Mouse (Mus musculus) liver, embryonic 11.5 days (tissue): ENCODE measurements around the gene B4galt1. TPM values are rescaled to one million over a fixed set of nuclear protein-coding genes. Genes with fewer than 3 reads are reported as not detected.
A peak's percentile ranks its signal among the peaks of the same experiment; 100 is the strongest.

Experiments
- ATAC-seq: fragments of 200-750 bp; cut with Nextera tagmentation; replicated peaks from 2 replicates; pipeline ENCODE4 v1.8.0; 2017; ENCODE audit warnings: moderate number of reproducible peaks, mild to moderate bottlenecking, moderate TSS enrichment, moderate library complexity; ENCODE audit not compliant: low FRiP score
- DNase-seq: peaks from one replicate; pipeline ENCODE4 v3.0.0-alpha.2; 2017; ENCODE audit warnings: low spot score
- H3K27ac ChIP-seq: fragments of 300-500 bp; sonication (generic); 2 replicates; pipeline ENCODE4 v1.5.1; 2014; ENCODE audit warnings: mild to moderate bottlenecking, low read depth, low read length, control low read depth
- H3K27me3 ChIP-seq: fragments of 300-500 bp; sonication (generic); replicated peaks from 2 replicates; pipeline ENCODE4 v1.6.1; 2014; ENCODE audit warnings: low read length, mixed read lengths; ENCODE audit not compliant: control insufficient read depth, insufficient read depth
- H3K36me3 ChIP-seq: fragments of 300-500 bp; sonication (generic); 2 replicates; pipeline ENCODE4 v1.6.1; 2014; ENCODE audit warnings: mild to moderate bottlenecking, low read length, moderate library complexity, mixed read lengths; ENCODE audit not compliant: control insufficient read depth, insufficient read depth
- H3K4me1 ChIP-seq: fragments of 300-500 bp; sonication (generic); replicated peaks from 2 replicates; pipeline ENCODE4 v1.6.1; 2014; ENCODE audit warnings: low read length, mixed read lengths; ENCODE audit not compliant: control insufficient read depth, insufficient read depth
- H3K4me2 ChIP-seq: fragments of 300-500 bp; sonication (generic); 2 replicates; pipeline ENCODE4 v1.6.1; 2014; ENCODE audit warnings: mild to moderate bottlenecking, control low read depth, moderate library complexity
- H3K4me3 ChIP-seq: fragments of 300-500 bp; sonication (generic); 2 replicates; pipeline ENCODE4 v1.5.1; 2014; ENCODE audit warnings: low read depth, low read length, control low read depth
- H3K9ac ChIP-seq: fragments of 300-500 bp; sonication (generic); 2 replicates; pipeline ENCODE4 v1.6.1; 2014; ENCODE audit warnings: low read depth, low read length, control low read depth
- H3K9me3 ChIP-seq: fragments of 300-500 bp; sonication (generic); 2 replicates; pipeline ENCODE4 v1.6.1; 2016; ENCODE audit warnings: low read length, inconsistent platforms, mixed read lengths; ENCODE audit not compliant: control insufficient read depth
- WGBS: fragments of 180-500 bp; shearing (Covaris S2); extraction: QIAGEN DNeasy Blood & Tissue Kit; methylation state at CpG from one replicate; pipeline ENCODE4 v1.1.7; 2014; 5-methylcytosine and 5-hydroxymethylcytosine counted together
- polyA plus RNA-seq: library from polyadenylated mRNA; unstranded; fragments of >200 nt; fragmentation: Nextera tagmentation; extraction: Ambion mirVana; gene quantifications from 2 replicates; pipeline ENCODE4 v1.2.1, GENCODE M21; 2014

Gene B4galt1
- polyA plus RNA-seq, 1 experiment from 2014 or later = 49.0 TPM

GRCm38 (mm10) chr4:40864361-40864760, 10.6 kb upstream of the B4galt1 start:
- H3K36me3 ChIP-seq = no peaks in the 10 kb centered on the region
- no peak overlapping the region for H3K27ac ChIP-seq
- no peaks in the 10 kb centered on the region for H3K9me3 ChIP-seq
- no peak overlapping the region for H3K4me2 ChIP-seq
- H3K9ac ChIP-seq = no peak overlapping the region
- WGBS = 93% methylated on average over 12 of the region's 12 CpGs
- H3K27me3 ChIP-seq = no peaks in the 10 kb centered on the region
- ATAC-seq (no peak), DNase-seq (no peak)
- H3K4me3 ChIP-seq = no peak overlapping the region
- peaks cover 7% of the 10 kb centered on the region for H3K4me1 ChIP-seq

GRCm38 (mm10) chr4:40863340-40863739, 9.5 kb upstream of the B4galt1 start:
- Histone ChIP-seq H3K27ac (no peak overlapping the region), H3K36me3 (no peaks in the 10 kb centered on the region), H3K27me3 (no peaks in the 10 kb centered on the region), H3K4me3 (no peak overlapping the region), H3K4me1 (peaks cover 7% of the 10 kb centered on the region), H3K9ac (no peak overlapping the region), H3K4me2 (peak overlapping the region; percentile 20), H3K9me3 (no peaks in the 10 kb centered on the region)
- ATAC-seq = peak; percentile 77
- DNase-seq = no peak
- 41% methylated on average over 3 of the region's 3 CpGs for WGBS

- H3K4me2 ChIP-seq = no peak overlapping the region
- no peak overlapping the region; the same call in 1 of the 2 replicates for H3K27ac ChIP-seq
- H3K4me3 ChIP-seq = no peak overlapping the region
- peaks cover 7% of the 10 kb centered on the region for H3K4me1 ChIP-seq
- no peaks in the 10 kb centered on the region for H3K9me3 ChIP-seq
- no peaks in the 10 kb centered on the region for H3K36me3 ChIP-seq
- WGBS = 76% methylated on average over 3 of the region's 3 CpGs
- DNase-seq (no peak), ATAC-seq (no peak)
- no peak overlapping the region for H3K9ac ChIP-seq
- no peaks in the 10 kb centered on the region for H3K27me3 ChIP-seq
Observed at GRCm38 (mm10) chr4:40861131-40861530, 7.3 kb upstream of the B4galt1 start.

- ATAC-seq = no peak
- H3K4me3 ChIP-seq = no peak overlapping the region
- DNase-seq = no peak
- H3K4me1 ChIP-seq = peaks cover 10% of the 10 kb centered on the region
- whole genome bisulfite sequencing = 73% methylated on average over 8 of the region's 8 CpGs
- H3K9ac ChIP-seq = no peak overlapping the region
- H3K4me2 ChIP-seq = no peak overlapping the region
- no peak overlapping the region for H3K27ac ChIP-seq
- no peaks in the 10 kb centered on the region for H3K27me3 ChIP-seq
- H3K36me3 ChIP-seq = no peaks in the 10 kb centered on the region
- no peaks in the 10 kb centered on the region for H3K9me3 ChIP-seq
Observed at GRCm38 (mm10) chr4:40857824-40858346, 4.1 kb upstream of the B4galt1 start.

- Histone ChIP-seq H3K9me3 (no peaks in the 10 kb centered on the region), H3K9ac (no peak overlapping the region), H3K27me3 (no peaks in the 10 kb centered on the region), H3K4me1 (peaks cover 17% of the 10 kb centered on the region), H3K27ac (no peak overlapping the region), H3K4me3 (no peak overlapping the region), H3K36me3 (no peaks in the 10 kb centered on the region), H3K4me2 (no peak overlapping the region)
- no peak for ATAC-seq
- 66% methylated on average over 6 of the region's 6 CpGs for WGBS
- DNase-seq = no peak
Observed at GRCm38 (mm10) chr4:40856571-40856970, 2.8 kb upstream of the B4galt1 start.

GRCm38 (mm10) chr4:40854387-40854933, 655 bp upstream of the B4galt1 start:
- Histone ChIP-seq H3K27me3 (no peaks in the 10 kb centered on the region), H3K4me3 (peak overlapping the region; percentile 75), H3K4me2 (peak overlapping the region; percentile 94), H3K36me3 (no peaks in the 10 kb centered on the region), H3K9ac (peak overlapping the region; percentile 77), H3K9me3 (no peaks in the 10 kb centered on the region), H3K4me1 (peaks cover 37% of the 10 kb centered on the region), H3K27ac (peak overlapping the region; percentile 69; the same call in 1 of the 2 replicates)
- no peak for ATAC-seq
- 17% methylated on average over 18 of the region's 18 CpGs for WGBS
- no peak for DNase-seq

GRCm38 (mm10) chr4:40852861-40853564, 792 bp downstream of the B4galt1 start:
- Histone ChIP-seq H3K9ac (peak overlapping the region; percentile 89), H3K36me3 (no peaks in the 10 kb centered on the region), H3K4me1 (peaks cover 49% of the 10 kb centered on the region), H3K27ac (peak overlapping the region; percentile 93), H3K4me2 (peak overlapping the region; percentile 95), H3K27me3 (no peaks in the 10 kb centered on the region), H3K4me3 (peak overlapping the region; percentile 75), H3K9me3 (no peaks in the 10 kb centered on the region)
- ATAC-seq = no peak
- 0% methylated on average over 20 of the region's 20 CpGs for WGBS
- DNase-seq = no peak

GRCm38 (mm10) chr4:40852249-40852781, 1.5 kb downstream of the B4galt1 start:
- Histone ChIP-seq H3K27ac (peak overlapping the region; percentile 93), H3K9ac (peak overlapping the region; percentile 89), H3K4me1 (peaks cover 56% of the 10 kb centered on the region), H3K36me3 (no peaks in the 10 kb centered on the region; the same call in 1 of the 2 replicates), H3K9me3 (no peaks in the 10 kb centered on the region), H3K4me2 (peak overlapping the region; percentile 95), H3K4me3 (peak overlapping the region; percentile 75), H3K27me3 (no peaks in the 10 kb centered on the region)
- ATAC-seq (no peak), DNase-seq (no peak)
- 23% methylated on average over 5 of the region's 5 CpGs for WGBS
